Mouse (Mus musculus): ENCODE data around the gene Krt76. TPM values are rescaled to one million over a fixed set of nuclear protein-coding genes. Genes with fewer than 3 reads are reported as not detected.

Gene Krt76
- polyA plus RNA-seq, 1 experiment = not detected

GRCm38 (mm10) chr15:101916072-101916471 lies 23.4 kb upstream of the Krt76 start:
- TF ChIP-seq MAX (IDR thresholded peaks at IDR 0.05) = no peak
- no peak for TF ChIP-seq CTCF (IDR thresholded peaks at IDR 0.05; ENCODE audit: control insufficient read depth, insufficient read depth, insufficient read length)
- no peak for TF ChIP-seq FOSL1 (IDR thresholded peaks at IDR 0.05; ENCODE audit: insufficient read depth, low read length, poor library complexity, severe bottlenecking)
- TF ChIP-seq MYOG (IDR thresholded peaks at IDR 0.05; ENCODE audit: control insufficient read depth, extremely low read depth, insufficient read length) = no peak
- no peak for TF ChIP-seq USF1 (IDR thresholded peaks at IDR 0.05; ENCODE audit: low read depth)
- TF ChIP-seq CEBPB (IDR thresholded peaks at IDR 0.05; ENCODE audit: low read depth) = no peak
- TF ChIP-seq MYOD1 (IDR thresholded peaks at IDR 0.05; ENCODE audit: control insufficient read depth, insufficient read length, low read depth) = no peak

GRCm38 (mm10) chr15:101904849-101905248 lies 12.1 kb upstream of the Krt76 start:
- Histone ChIP-seq H3K4me3 (ENCODE audit: insufficient read depth, poor library complexity, severe bottlenecking) (no peak overlapping the region), H3K79me2 (ENCODE audit: control insufficient read depth, insufficient read depth) (no peaks in the 10 kb centered on the region), H3K36me3 (ENCODE audit: control insufficient read depth, insufficient read depth) (no peaks in the 10 kb centered on the region), H3K27me3 (ENCODE audit: control insufficient read depth, insufficient read depth, insufficient read length) (peaks cover 40% of the 10 kb centered on the region), H3ac (ENCODE audit: control insufficient read depth, insufficient read length, low read depth) (no peak overlapping the region), H3K79me3 (ENCODE audit: low read depth) (no peaks in the 10 kb centered on the region)
- TF ChIP-seq CTCF (IDR thresholded peaks at IDR 0.05; ENCODE audit: control insufficient read depth, insufficient read depth, insufficient read length) (no peak), FOSL1 (IDR thresholded peaks at IDR 0.05; ENCODE audit: insufficient read depth, low read length, poor library complexity, severe bottlenecking) (no peak), MAX (IDR thresholded peaks at IDR 0.05) (no peak), USF1 (IDR thresholded peaks at IDR 0.05; ENCODE audit: low read depth) (peak; percentile 42)

More at GRCm38 (mm10) chr15:101916072-101916471, 23.4 kb upstream of the Krt76 start:
- Histone ChIP-seq H3K79me2 (ENCODE audit: control insufficient read depth, insufficient read depth) (no peaks in the 10 kb centered on the region), H3K36me3 (ENCODE audit: control insufficient read depth, insufficient read depth) (no peaks in the 10 kb centered on the region), H3ac (ENCODE audit: control insufficient read depth, insufficient read length, low read depth) (no peak overlapping the region), H3K4me3 (ENCODE audit: insufficient read depth, poor library complexity, severe bottlenecking) (no peak overlapping the region), H3K79me3 (ENCODE audit: low read depth) (no peaks in the 10 kb centered on the region), H3K27me3 (ENCODE audit: control insufficient read depth, insufficient read depth, insufficient read length) (peaks cover 34% of the 10 kb centered on the region)

- H3K4me3 ChIP-seq (ENCODE audit: insufficient read depth, poor library complexity, severe bottlenecking) = no peak overlapping the region
- H3K36me3 ChIP-seq (ENCODE audit: control insufficient read depth, insufficient read depth) = no peaks in the 10 kb centered on the region
- no peak overlapping the region for H3ac ChIP-seq (ENCODE audit: control insufficient read depth, insufficient read length, low read depth)
- no peak for TF ChIP-seq CEBPB (IDR thresholded peaks at IDR 0.05; ENCODE audit: low read depth)
- TF ChIP-seq MYOD1 (IDR thresholded peaks at IDR 0.05; ENCODE audit: control insufficient read depth, insufficient read length, low read depth) = no peak
- no peak for TF ChIP-seq CTCF (IDR thresholded peaks at IDR 0.05; ENCODE audit: control insufficient read depth, insufficient read depth, insufficient read length)
- TF ChIP-seq MYOG (IDR thresholded peaks at IDR 0.05; ENCODE audit: control insufficient read depth, extremely low read depth, insufficient read length) = no peak
- no peak for TF ChIP-seq FOSL1 (IDR thresholded peaks at IDR 0.05; ENCODE audit: insufficient read depth, low read length, poor library complexity, severe bottlenecking)
- no peak for TF ChIP-seq USF1 (IDR thresholded peaks at IDR 0.05; ENCODE audit: low read depth)
- no peak for TF ChIP-seq MAX (IDR thresholded peaks at IDR 0.05)
- H3K27me3 ChIP-seq (ENCODE audit: control insufficient read depth, insufficient read depth, insufficient read length) = peaks cover 40% of the 10 kb centered on the region
- no peaks in the 10 kb centered on the region for H3K79me3 ChIP-seq (ENCODE audit: low read depth)
- no peaks in the 10 kb centered on the region for H3K79me2 ChIP-seq (ENCODE audit: control insufficient read depth, insufficient read depth)
Measured at GRCm38 (mm10) chr15:101902171-101903149, 9.7 kb upstream of the Krt76 start.

GRCm38 (mm10) chr15:101895216-101895615 lies 2.5 kb upstream of the Krt76 start:
- Histone ChIP-seq H3K27me3 (ENCODE audit: control insufficient read depth, insufficient read depth, insufficient read length) (peaks cover 37% of the 10 kb centered on the region), H3K79me3 (ENCODE audit: low read depth) (no peaks in the 10 kb centered on the region), H3ac (ENCODE audit: control insufficient read depth, insufficient read length, low read depth) (no peak overlapping the region), H3K36me3 (ENCODE audit: control insufficient read depth, insufficient read depth) (no peaks in the 10 kb centered on the region), H3K79me2 (ENCODE audit: control insufficient read depth, insufficient read depth) (no peaks in the 10 kb centered on the region), H3K4me3 (ENCODE audit: insufficient read depth, poor library complexity, severe bottlenecking) (no peak overlapping the region)
- no peak for TF ChIP-seq CTCF (IDR thresholded peaks at IDR 0.05; ENCODE audit: control insufficient read depth, insufficient read depth, insufficient read length)
- TF ChIP-seq MYOG (IDR thresholded peaks at IDR 0.05; ENCODE audit: control insufficient read depth, extremely low read depth, insufficient read length) = no peak
- TF ChIP-seq FOSL1 (IDR thresholded peaks at IDR 0.05; ENCODE audit: insufficient read depth, low read length, poor library complexity, severe bottlenecking) = no peak
- TF ChIP-seq MAX (IDR thresholded peaks at IDR 0.05) = no peak
- no peak for TF ChIP-seq MYOD1 (IDR thresholded peaks at IDR 0.05; ENCODE audit: control insufficient read depth, insufficient read length, low read depth)
- no peak for TF ChIP-seq USF1 (IDR thresholded peaks at IDR 0.05; ENCODE audit: low read depth)
- no peak for TF ChIP-seq CEBPB (IDR thresholded peaks at IDR 0.05; ENCODE audit: low read depth)

- no peak overlapping the region for H3K4me3 ChIP-seq (ENCODE audit: insufficient read depth, poor library complexity, severe bottlenecking)
- H3ac ChIP-seq (ENCODE audit: control insufficient read depth, insufficient read length, low read depth) = no peak overlapping the region
- H3K36me3 ChIP-seq (ENCODE audit: control insufficient read depth, insufficient read depth) = no peaks in the 10 kb centered on the region
- H3K27me3 ChIP-seq (ENCODE audit: control insufficient read depth, insufficient read depth, insufficient read length) = peaks cover 38% of the 10 kb centered on the region
- no peak for TF ChIP-seq MAX (IDR thresholded peaks at IDR 0.05)
- no peak for TF ChIP-seq CTCF (IDR thresholded peaks at IDR 0.05; ENCODE audit: control insufficient read depth, insufficient read depth, insufficient read length)
- no peak for TF ChIP-seq CEBPB (IDR thresholded peaks at IDR 0.05; ENCODE audit: low read depth)
- TF ChIP-seq MYOG (IDR thresholded peaks at IDR 0.05; ENCODE audit: control insufficient read depth, extremely low read depth, insufficient read length) = no peak
- TF ChIP-seq MYOD1 (IDR thresholded peaks at IDR 0.05; ENCODE audit: control insufficient read depth, insufficient read length, low read depth) = no peak
- no peak for TF ChIP-seq USF1 (IDR thresholded peaks at IDR 0.05; ENCODE audit: low read depth)
- no peak for TF ChIP-seq FOSL1 (IDR thresholded peaks at IDR 0.05; ENCODE audit: insufficient read depth, low read length, poor library complexity, severe bottlenecking)
- H3K79me2 ChIP-seq (ENCODE audit: control insufficient read depth, insufficient read depth) = no peaks in the 10 kb centered on the region
- H3K79me3 ChIP-seq (ENCODE audit: low read depth) = no peaks in the 10 kb centered on the region
Measured at GRCm38 (mm10) chr15:101879776-101880175, 12.9 kb downstream of the Krt76 start.

All from C2C12 (cell line).